Mouse (Mus musculus): ENCODE results near the gene Xkr8.
A peak's percentile ranks its signal among the peaks of the same experiment; 100 is the strongest.
"Not testable (repeated sequence)": the region's sequence is repeated elsewhere in the genome, so short reads cannot be mapped to it uniquely, and the experiment has no call there.

Gene Xkr8

GRCm38 (mm10) chr4:132737154-132737553 is 4.8 kb upstream of the Xkr8 start:
- not testable (repeated sequence) for DNase-seq (ENCODE audit: low read depth, low spot score)

- DNase-seq (ENCODE audit: low read depth, low spot score) = no peak
Observed at GRCm38 (mm10) chr4:132735894-132736293, 3.5 kb upstream of the Xkr8 start.

GRCm38 (mm10) chr4:132735389-132735788 is 3.0 kb upstream of the Xkr8 start:
- DNase-seq (ENCODE audit: low read depth, low spot score) = no peak

GRCm38 (mm10) chr4:132734766-132735165 is 2.4 kb upstream of the Xkr8 start:
- DNase-seq (ENCODE audit: low read depth, low spot score) = no peak

GRCm38 (mm10) chr4:132733071-132733770 is 875 bp upstream of the Xkr8 start:
- no peak for DNase-seq (ENCODE audit: low read depth, low spot score)

GRCm38 (mm10) chr4:132731616-132732015 is 730 bp downstream of the Xkr8 start:
- no peak for DNase-seq (ENCODE audit: low read depth, low spot score)

- DNase-seq (ENCODE audit: low read depth, low spot score) = no peak
Observed at GRCm38 (mm10) chr4:132728233-132728632, 4.1 kb downstream of the Xkr8 start.

- DNase-seq (ENCODE audit: low read depth, low spot score) = no peak
Observed at GRCm38 (mm10) chr4:132718251-132718650, 14.1 kb downstream of the Xkr8 start.

- DNase-seq (ENCODE audit: low read depth, low spot score) = no peak
Observed at GRCm38 (mm10) chr4:132713181-132713580, 19.2 kb downstream of the Xkr8 start.

- DNase-seq (ENCODE audit: low read depth, low spot score) = no peak
Observed at GRCm38 (mm10) chr4:132706885-132707284, 25.5 kb downstream of the Xkr8 start.

- DNase-seq (ENCODE audit: low read depth, low spot score) = no peak
Observed at GRCm38 (mm10) chr4:132702076-132702475, 30.3 kb downstream of the Xkr8 start.

GRCm38 (mm10) chr4:132693366-132693765 is 39.0 kb downstream of the Xkr8 start:
- DNase-seq (ENCODE audit: low read depth, low spot score) = no peak

- DNase-seq (ENCODE audit: low read depth, low spot score) = no peak
Observed at GRCm38 (mm10) chr4:132689634-132690033, 42.7 kb downstream of the Xkr8 start.

GRCm38 (mm10) chr4:132676771-132677539 is 55.4 kb downstream of the Xkr8 start:
- peak; percentile 9 for DNase-seq (ENCODE audit: low read depth, low spot score)
